Mouse (Mus musculus) midbrain, embryonic 16.5 days (tissue): ENCODE data around the gene Enho. TPM values are rescaled to one million over a fixed set of nuclear protein-coding genes. Genes with fewer than 3 reads are reported as not detected.

ENCODE experiments used
- ATAC-seq: fragments of 200-750 bp; cut with Nextera tagmentation; 2 replicates; pipeline ENCODE4 v1.8.0; 2017; ENCODE audit warnings: moderate TSS enrichment
- H3K27ac ChIP-seq: fragments of 300-500 bp; sonication (generic); 2 replicates; pipeline ENCODE4 v1.5.1; 2014; ENCODE audit warnings: mild to moderate bottlenecking, low read length, mixed read lengths
- H3K27me3 ChIP-seq: fragments of 300-500 bp; sonication (generic); 2 replicates; pipeline ENCODE4 v1.6.1; 2014; ENCODE audit warnings: low read depth, low read length, mixed read lengths; ENCODE audit not compliant: control insufficient read depth, insufficient read depth
- H3K36me3 ChIP-seq: fragments of 300-500 bp; sonication (generic); 2 replicates; pipeline ENCODE4 v1.6.1; 2014; ENCODE audit warnings: mild to moderate bottlenecking, low read length, moderate library complexity, mixed read lengths; ENCODE audit not compliant: control insufficient read depth, insufficient read depth
- H3K4me1 ChIP-seq: fragments of 300-500 bp; sonication (generic); 2 replicates; pipeline ENCODE4 v1.6.1; 2014; ENCODE audit warnings: mild to moderate bottlenecking, low read length, mixed read lengths; ENCODE audit not compliant: control insufficient read depth, insufficient read depth
- H3K4me2 ChIP-seq: fragments of 300-500 bp; sonication (generic); 2 replicates; pipeline ENCODE4 v1.6.1; 2014; ENCODE audit warnings: mild to moderate bottlenecking, low read length, mixed read lengths
- H3K4me3 ChIP-seq: fragments of 300-500 bp; sonication (generic); 2 replicates; pipeline ENCODE4 v1.5.1; 2014; ENCODE audit warnings: low read depth, mild to moderate bottlenecking, low read length, moderate library complexity, mixed read lengths
- H3K9ac ChIP-seq: fragments of 300-500 bp; sonication (generic); 2 replicates; pipeline ENCODE4 v1.6.1; 2014; ENCODE audit warnings: low read depth, low read length, mixed read lengths
- H3K9me3 ChIP-seq: fragments of 300-500 bp; sonication (generic); replicated peaks from 2 replicates; pipeline ENCODE4 v1.6.1; 2014; ENCODE audit warnings: mild to moderate bottlenecking, low read length, mixed read lengths; ENCODE audit not compliant: control insufficient read depth, poor library complexity, severe bottlenecking
- WGBS: fragments of 180-500 bp; shearing (Covaris S2); extraction: QIAGEN DNeasy Blood & Tissue Kit; methylation state at CpG from one replicate; pipeline ENCODE4 v1.1.7; 2014; 5-methylcytosine and 5-hydroxymethylcytosine counted together
- polyA plus RNA-seq: library from polyadenylated mRNA; unstranded; fragments of >200 nt; fragmentation: Nextera tagmentation; extraction: Ambion mirVana; gene quantifications from 2 replicates; pipeline ENCODE4 v1.2.1, GENCODE M21; 2015

The Enho gene
- polyA plus RNA-seq, 1 experiment from 2014 or later, result 120 TPM

DNA sequence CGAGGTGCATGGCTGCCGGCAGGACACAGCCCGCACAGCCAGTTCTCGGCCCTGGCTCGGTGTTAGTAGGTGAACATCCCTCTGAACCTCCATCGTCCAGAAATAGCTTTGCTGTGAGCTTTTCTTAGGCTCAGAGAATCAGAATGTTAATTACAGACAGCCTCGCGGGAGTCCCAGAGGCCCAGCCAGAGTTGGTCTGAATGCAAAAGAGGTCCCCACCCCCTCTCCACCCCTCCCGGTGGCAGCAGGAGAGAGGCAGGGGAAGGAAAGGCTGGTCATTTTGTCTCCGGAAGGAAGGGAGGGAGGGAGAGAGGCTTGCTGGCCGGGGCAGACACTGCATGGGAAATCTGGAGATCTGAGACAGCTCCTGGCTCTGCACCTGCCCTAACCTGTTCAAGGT is 8.7 kb downstream of the Enho start:
- Histone ChIP-seq H3K36me3 (no peaks in the 10 kb centered on the region), H3K4me1 (peaks cover 26% of the 10 kb centered on the region), H3K9me3 (no peaks in the 10 kb centered on the region), H3K4me2 (peak overlapping the region; percentile 20; the same call in 1 of the 2 replicates), H3K27me3 (no peaks in the 10 kb centered on the region), H3K4me3 (no peak overlapping the region), H3K9ac (peak overlapping the region; percentile 37; the same call in 1 of the 2 replicates), H3K27ac (peak overlapping the region; percentile 60)
- under 1% methylated on average over 11 of the region's 11 CpGs for WGBS
- peak; percentile 26; the same call in 1 of the 2 replicates for ATAC-seq

DNA sequence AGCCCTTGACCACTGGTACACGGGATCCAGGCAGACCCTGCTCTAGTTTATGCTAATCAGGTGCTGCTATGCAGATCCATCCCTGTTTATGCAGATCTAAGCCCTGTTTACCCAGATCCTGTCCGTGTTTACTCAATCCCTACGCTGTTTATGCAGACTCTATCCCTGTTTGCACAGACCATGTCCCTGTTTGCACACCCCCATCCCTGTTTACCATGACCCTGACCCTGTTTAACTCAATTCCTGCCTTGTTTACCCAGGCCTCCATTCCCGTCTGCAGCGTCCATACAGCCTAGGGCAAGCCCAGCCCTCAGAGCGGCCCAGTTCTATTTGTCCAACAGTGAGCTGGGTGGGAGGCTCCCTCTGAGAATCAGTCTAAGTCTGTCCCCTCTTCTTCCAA is 9.9 kb downstream of the Enho start:
- ATAC-seq, result peak; percentile 12; the same call in 1 of the 2 replicates
- no peaks in the 10 kb centered on the region for H3K36me3 ChIP-seq
- WGBS, result 22% methylated on average over 6 of the region's 6 CpGs
- no peak overlapping the region for H3K9ac ChIP-seq
- no peak overlapping the region for H3K4me2 ChIP-seq
- H3K4me3 ChIP-seq, result no peak overlapping the region
- no peaks in the 10 kb centered on the region for H3K9me3 ChIP-seq
- peaks cover 21% of the 10 kb centered on the region for H3K4me1 ChIP-seq
- H3K27me3 ChIP-seq, result no peaks in the 10 kb centered on the region
- H3K27ac ChIP-seq, result no peak overlapping the region

DNA sequence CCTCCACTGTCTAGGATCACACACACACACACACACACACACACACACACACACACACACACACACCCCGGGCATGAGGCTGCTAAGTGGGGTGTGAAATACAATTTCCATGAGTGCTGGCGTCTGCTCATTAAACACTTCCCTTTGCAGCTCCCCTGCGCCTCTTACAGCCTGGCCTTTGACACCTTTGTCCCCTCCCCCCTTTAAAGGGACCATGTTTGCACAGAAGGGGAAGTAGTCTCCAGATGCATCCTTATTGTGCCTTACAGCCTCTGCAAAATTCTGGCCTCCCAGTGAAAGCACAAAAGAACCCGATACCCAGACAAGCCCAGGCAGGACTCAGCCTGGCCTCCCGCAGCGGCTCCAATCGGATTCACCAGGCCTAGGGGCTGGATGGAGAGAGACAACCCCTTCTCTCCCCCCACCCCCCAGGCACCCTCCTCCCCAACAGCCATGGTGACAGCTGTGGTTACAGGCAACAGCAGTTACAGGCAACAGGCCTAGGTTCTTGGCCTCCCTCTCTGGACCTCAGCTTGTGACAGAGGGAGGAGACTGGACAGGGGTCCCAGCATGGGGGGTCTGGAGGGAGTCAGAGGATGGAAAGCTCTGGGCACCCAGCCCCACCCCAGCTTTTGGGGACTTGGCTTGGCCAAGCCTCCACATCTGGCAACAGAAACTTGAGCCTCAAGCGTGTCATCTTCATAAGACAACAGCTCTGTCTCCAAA is 11.8 kb downstream of the Enho start:
- no peaks in the 10 kb centered on the region; the same call in 1 of the 2 replicates for H3K27me3 ChIP-seq
- H3K4me1 ChIP-seq, result peaks cover 21% of the 10 kb centered on the region
- no peak for ATAC-seq
- WGBS, result 8% methylated on average over 8 of the region's 8 CpGs
- H3K9me3 ChIP-seq, result no peaks in the 10 kb centered on the region
- no peak overlapping the region for H3K4me3 ChIP-seq
- H3K27ac ChIP-seq, result 0 out of 2 replicates have a peak overlapping the region, but pooled peaks have one; percentile 23
- H3K9ac ChIP-seq, result peak overlapping the region; percentile 32
- no peaks in the 10 kb centered on the region for H3K36me3 ChIP-seq
- H3K4me2 ChIP-seq, result no peak overlapping the region

DNA sequence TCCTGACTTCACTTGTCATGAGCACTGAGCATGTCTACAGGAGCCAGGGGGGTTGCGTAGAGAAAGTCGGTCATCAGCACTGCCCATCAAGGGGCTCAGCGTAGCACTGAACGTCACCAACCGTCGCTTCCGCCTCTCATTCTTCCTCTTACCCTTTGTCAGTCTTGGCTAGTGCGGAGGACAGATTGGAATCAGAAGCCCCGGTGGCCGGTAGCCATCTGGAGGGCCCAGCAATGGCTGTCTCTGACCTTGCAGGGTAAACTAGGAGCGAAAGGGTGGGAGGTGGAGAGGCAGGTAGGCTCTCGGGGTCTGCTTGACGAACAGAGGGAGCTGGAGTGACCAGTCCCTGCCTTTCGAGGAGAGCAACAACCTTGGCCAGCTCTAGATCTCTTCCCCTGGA is 18.1 kb downstream of the Enho start:
- no peaks in the 10 kb centered on the region for H3K36me3 ChIP-seq

DNA sequence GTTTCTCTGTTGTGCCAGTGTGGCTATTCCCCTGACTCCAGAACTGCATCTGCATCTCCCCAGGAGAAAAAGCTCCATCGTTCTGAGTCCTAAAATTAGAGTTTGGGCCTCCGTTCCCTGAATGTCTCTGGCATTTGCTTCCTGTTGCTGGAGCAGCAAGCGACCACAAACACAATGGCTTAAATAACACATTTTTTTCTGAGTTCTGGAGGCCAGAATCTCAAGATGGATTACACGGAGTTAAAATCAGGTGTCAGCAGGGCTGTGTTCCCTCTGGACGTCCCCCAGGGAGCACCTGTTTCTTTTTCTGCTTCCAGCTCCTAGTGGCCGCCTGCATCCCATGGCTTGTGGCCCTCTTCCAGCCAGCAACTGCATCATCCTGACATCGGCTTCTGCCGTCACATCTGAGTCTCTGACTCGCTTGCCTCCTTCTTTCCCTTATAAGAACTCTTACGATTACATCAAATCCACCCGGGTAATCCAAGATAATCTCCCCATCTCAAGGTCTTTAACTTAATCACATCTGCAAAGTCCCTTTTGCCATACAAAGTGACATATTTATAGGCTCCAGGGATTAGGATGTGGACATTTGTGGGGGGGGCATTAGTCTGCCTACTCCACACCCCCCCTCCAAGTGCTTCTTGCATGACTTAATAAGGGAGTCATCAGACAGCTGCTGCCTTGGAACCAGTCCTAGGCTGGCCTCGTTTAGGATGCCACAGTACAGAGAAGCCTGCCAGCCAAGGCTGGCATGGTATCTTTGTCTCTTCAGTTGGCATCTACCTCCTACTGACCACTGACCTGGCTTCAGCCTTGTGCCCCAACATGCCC is 21.0 kb downstream of the Enho start:
- 33% methylated on average over 12 of the region's 12 CpGs for WGBS
- no peak for ATAC-seq
- H3K27ac ChIP-seq, result peak overlapping the region; percentile 49; the same call in 1 of the 2 replicates

More for the DNA sequence above, 18.1 kb downstream of the Enho start:
- Histone ChIP-seq H3K4me1 (peaks cover 10% of the 10 kb centered on the region), H3K4me2 (no peak overlapping the region), H3K9me3 (no peaks in the 10 kb centered on the region), H3K4me3 (no peak overlapping the region), H3K9ac (no peak overlapping the region), H3K27me3 (no peaks in the 10 kb centered on the region; the same call in 1 of the 2 replicates), H3K27ac (no peak overlapping the region)
- no peak for ATAC-seq
- 83% methylated on average over 14 of the region's 14 CpGs for WGBS

DNA sequence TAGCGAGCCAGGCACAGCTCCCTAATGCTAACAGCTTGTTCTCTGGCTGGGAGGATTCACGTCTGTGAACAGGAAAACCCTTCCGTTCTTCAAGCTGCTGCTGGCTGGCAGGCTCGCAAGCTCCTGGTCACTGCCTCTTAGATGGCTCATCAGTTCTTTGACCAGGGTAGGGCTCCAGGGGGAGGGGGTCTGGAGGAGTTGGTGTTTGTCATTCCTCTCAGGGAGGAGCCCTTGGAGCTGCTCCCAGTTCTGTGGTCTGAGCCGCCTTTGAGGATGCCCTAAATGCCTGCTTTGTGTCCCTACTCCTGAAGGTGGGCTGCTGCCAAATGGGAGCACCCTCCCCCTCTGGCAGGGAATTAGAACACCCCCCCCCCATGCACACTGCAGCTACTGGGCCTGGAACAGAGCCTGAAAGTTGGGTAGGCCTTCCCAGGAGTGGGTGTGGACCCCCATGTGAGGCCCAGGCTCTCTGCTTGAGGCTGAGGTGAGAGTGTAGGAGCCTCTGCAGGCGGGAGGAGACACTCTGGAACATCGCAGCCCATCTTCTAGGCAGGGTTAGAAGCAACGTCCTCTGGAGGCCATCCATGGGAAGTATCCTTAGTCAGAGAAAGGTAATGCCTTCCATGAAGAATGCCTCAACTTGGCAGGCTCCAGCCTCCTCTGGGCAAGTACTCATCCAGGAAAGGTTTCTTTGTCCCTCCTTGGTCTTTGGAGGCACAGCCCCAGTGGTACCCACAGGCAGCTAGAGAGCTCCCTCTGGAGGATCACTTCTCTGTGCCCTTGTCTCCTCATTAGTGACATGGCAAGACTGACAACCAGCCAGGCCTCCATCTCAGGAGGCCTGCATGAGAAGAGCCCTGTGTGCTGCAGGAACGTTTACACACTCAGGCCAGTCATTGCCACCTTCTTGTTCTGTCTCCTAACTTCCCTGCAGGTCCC is 24.2 kb downstream of the Enho start:
- no peak overlapping the region for H3K4me3 ChIP-seq
- 57% methylated on average over 9 of the region's 9 CpGs for WGBS
- H3K4me1 ChIP-seq, result peaks cover 19% of the 10 kb centered on the region
- H3K27me3 ChIP-seq, result no peaks in the 10 kb centered on the region; the same call in 1 of the 2 replicates
- no peaks in the 10 kb centered on the region for H3K36me3 ChIP-seq
- H3K9ac ChIP-seq, result no peak overlapping the region
- no peak overlapping the region for H3K4me2 ChIP-seq
- H3K27ac ChIP-seq, result peak overlapping the region; percentile 44
- ATAC-seq, result peak; percentile 78
- no peaks in the 10 kb centered on the region for H3K9me3 ChIP-seq

More for the DNA sequence above, 21.0 kb downstream of the Enho start:
- Histone ChIP-seq H3K4me1 (peaks cover 10% of the 10 kb centered on the region), H3K4me3 (no peak overlapping the region), H3K9me3 (no peaks in the 10 kb centered on the region), H3K9ac (no peak overlapping the region), H3K36me3 (no peaks in the 10 kb centered on the region), H3K27me3 (no peaks in the 10 kb centered on the region; the same call in 1 of the 2 replicates), H3K4me2 (no peak overlapping the region)

DNA sequence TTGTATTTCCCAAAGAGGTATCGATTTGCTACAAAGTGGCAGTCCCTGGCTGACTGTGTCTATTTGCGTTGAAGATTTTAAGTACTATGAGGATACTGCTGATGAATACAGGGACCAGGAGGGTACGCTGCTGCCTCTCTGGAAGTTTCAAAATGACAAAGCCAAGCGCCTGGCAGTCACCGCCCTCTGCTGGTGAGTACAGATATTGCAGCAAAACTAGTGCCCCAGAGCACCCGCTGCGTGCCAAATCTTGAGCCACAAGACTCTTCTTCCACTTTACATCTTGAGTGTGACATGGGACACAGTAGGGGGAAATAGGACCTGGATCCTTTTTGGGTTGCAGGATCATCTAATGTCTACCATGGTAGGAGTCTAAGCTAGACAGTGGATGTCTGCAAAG is 26.0 kb downstream of the Enho start:
- H3K27ac ChIP-seq, result peak overlapping the region; percentile 25; the same call in 1 of the 2 replicates
- peak; percentile 29; the same call in 1 of the 2 replicates for ATAC-seq
- no peak overlapping the region for H3K4me2 ChIP-seq
- no peaks in the 10 kb centered on the region; the same call in none of the 2 replicates for H3K27me3 ChIP-seq
- H3K4me3 ChIP-seq, result no peak overlapping the region
- H3K9me3 ChIP-seq, result no peaks in the 10 kb centered on the region
- no peak overlapping the region for H3K9ac ChIP-seq
- H3K4me1 ChIP-seq, result peaks cover 17% of the 10 kb centered on the region
- 5% methylated on average over 7 of the region's 7 CpGs for WGBS
- no peaks in the 10 kb centered on the region for H3K36me3 ChIP-seq

DNA sequence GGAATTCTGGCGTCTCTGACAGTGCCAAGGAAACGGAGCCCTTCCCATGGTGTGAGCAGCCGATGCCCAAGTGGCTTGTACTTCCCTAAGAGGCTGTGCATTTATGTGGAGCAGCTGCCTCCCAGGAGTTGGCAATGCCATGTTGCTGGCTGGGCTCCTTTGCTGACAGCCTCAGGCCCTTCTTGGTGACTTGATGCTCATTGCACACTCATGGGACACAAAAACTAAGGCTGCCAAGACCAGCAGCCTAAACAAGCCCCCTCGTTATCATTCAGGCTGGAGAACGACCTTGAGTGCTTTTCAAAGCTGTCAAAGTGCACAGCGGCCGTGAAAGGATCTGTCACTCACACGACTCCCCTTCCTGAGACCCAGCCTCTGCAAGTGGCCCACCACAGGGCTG is 28.0 kb downstream of the Enho start:
- Histone ChIP-seq H3K4me3 (no peak overlapping the region), H3K27ac (no peak overlapping the region), H3K9me3 (no peaks in the 10 kb centered on the region), H3K4me1 (peaks cover 9% of the 10 kb centered on the region), H3K27me3 (no peaks in the 10 kb centered on the region; the same call in none of the 2 replicates), H3K36me3 (no peaks in the 10 kb centered on the region), H3K4me2 (no peak overlapping the region), H3K9ac (no peak overlapping the region)
- peak; percentile 46 for ATAC-seq
- WGBS, result 13% methylated on average over 8 of the region's 8 CpGs
